Mouse (Mus musculus): ENCODE results near the gene Cyp1a1.
"Not testable (repeated sequence)": the region's sequence is repeated elsewhere in the genome, so short reads cannot be mapped to it uniquely, and the experiment has no call there.

Cyp1a1 gene

GRCm38 (mm10) chr9:57698466-57699150, 10.9 kb downstream of the Cyp1a1 start:
- no peak for DNase-seq (ENCODE audit: low spot score in 2 of 2)

GRCm38 (mm10) chr9:57706496-57706895, 18.8 kb downstream of the Cyp1a1 start:
- no peak for DNase-seq (ENCODE audit: low spot score in 2 of 2)

- DNase-seq (ENCODE audit: low spot score in 2 of 2), result peak; percentile 86 to 90
These were observed 20.5 kb downstream of the Cyp1a1 start, which contains the start of gene Edc3 for GRCm38 (mm10) chr9:57708068-57708719. TSS of gene Edc3 (plus strand) at chr9:57708540.

GRCm38 (mm10) chr9:57708720-57709274, 21.1 kb downstream of the Cyp1a1 start:
- DNase-seq (ENCODE audit: low spot score in 2 of 2), result peak in 1 of 2 experiments; percentile 24

GRCm38 (mm10) chr9:57710214-57710613, 22.5 kb downstream of the Cyp1a1 start:
- DNase-seq (ENCODE audit: low spot score in 2 of 2), result not testable (repeated sequence)

GRCm38 (mm10) chr9:57712194-57712593, 24.5 kb downstream of the Cyp1a1 start:
- no peak for DNase-seq (ENCODE audit: low spot score in 2 of 2)

- no peak for DNase-seq (ENCODE audit: low spot score in 2 of 2)
These were observed 30.7 kb downstream of the Cyp1a1 start for GRCm38 (mm10) chr9:57718408-57718807.

GRCm38 (mm10) chr9:57720736-57721135, 33.0 kb downstream of the Cyp1a1 start:
- DNase-seq (ENCODE audit: low spot score in 2 of 2), result no peak

GRCm38 (mm10) chr9:57722371-57722770, 34.6 kb downstream of the Cyp1a1 start:
- no peak for DNase-seq (ENCODE audit: low spot score in 2 of 2)

- DNase-seq (ENCODE audit: low spot score in 2 of 2), result no peak
These were observed 35.6 kb downstream of the Cyp1a1 start for GRCm38 (mm10) chr9:57723315-57723715.

- DNase-seq (ENCODE audit: low spot score in 2 of 2), result no peak
These were observed 36.1 kb downstream of the Cyp1a1 start for GRCm38 (mm10) chr9:57723796-57724195.

- no peak for DNase-seq (ENCODE audit: low spot score in 2 of 2)
These were observed 37.0 kb downstream of the Cyp1a1 start for GRCm38 (mm10) chr9:57724701-57725100.

GRCm38 (mm10) chr9:57728312-57728711, 40.6 kb downstream of the Cyp1a1 start:
- no peak for DNase-seq (ENCODE audit: low spot score in 2 of 2)

- no peak for DNase-seq (ENCODE audit: low spot score in 2 of 2)
These were observed 45.9 kb downstream of the Cyp1a1 start for GRCm38 (mm10) chr9:57733606-57734005.

- DNase-seq (ENCODE audit: low spot score in 2 of 2), result no peak
These were observed 52.1 kb downstream of the Cyp1a1 start for GRCm38 (mm10) chr9:57739863-57740262.

GRCm38 (mm10) chr9:57744462-57745091, 56.8 kb downstream of the Cyp1a1 start:
- peak in 1 of 2 experiments; percentile 54 for DNase-seq (ENCODE audit: low spot score in 2 of 2)

- no peak for DNase-seq (ENCODE audit: low spot score in 2 of 2)
These were observed 59.3 kb downstream of the Cyp1a1 start for GRCm38 (mm10) chr9:57747067-57747466.

- no peak for DNase-seq (ENCODE audit: low spot score in 2 of 2)
These were observed 60.4 kb downstream of the Cyp1a1 start for GRCm38 (mm10) chr9:57748137-57748536.

GRCm38 (mm10) chr9:57748831-57749230, 61.1 kb downstream of the Cyp1a1 start:
- DNase-seq (ENCODE audit: low spot score in 2 of 2), result no peak

GRCm38 (mm10) chr9:57750901-57751300, 63.2 kb downstream of the Cyp1a1 start:
- DNase-seq (ENCODE audit: low spot score in 2 of 2), result no peak

Measured in natural killer cell, adult 2 months (primary cell).